Mouse (Mus musculus) CD4-positive naive resting alpha-beta T cell, adult 57 days (primary cell): ENCODE measurements around the gene Olfr775. TPM values are rescaled to one million over a fixed set of nuclear protein-coding genes. Genes with fewer than 3 reads are reported as not detected.

Source experiments
- total RNA-seq: library from RNA; stranded (reverse); gene quantifications from one replicate; pipeline ENCODE4 v1.2.4, GENCODE M21; 2023

Gene Olfr775
- total RNA-seq, result not detected

DNA sequence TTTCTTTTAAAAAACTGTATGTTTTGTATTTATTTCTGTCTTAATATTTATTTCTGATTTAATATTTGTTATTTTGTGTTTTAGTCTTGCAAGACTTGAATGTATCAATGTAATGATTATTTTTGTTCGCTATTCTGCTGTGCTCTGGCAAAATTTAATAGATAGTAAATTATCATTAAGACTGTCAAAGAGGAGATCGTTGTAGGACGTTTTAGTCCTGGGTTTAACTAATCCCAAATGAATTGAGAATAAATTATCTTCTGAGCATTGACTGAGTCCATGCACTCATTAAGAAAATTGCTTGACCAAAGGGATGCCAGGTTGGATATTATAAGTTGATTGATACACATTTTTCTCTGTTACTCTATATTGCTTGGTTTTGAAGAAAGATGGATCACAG is at the start of gene Olfr775:
TSS of gene Olfr775 (plus strand) at position 301 of the 400 bp plus-strand sequence.

DNA sequence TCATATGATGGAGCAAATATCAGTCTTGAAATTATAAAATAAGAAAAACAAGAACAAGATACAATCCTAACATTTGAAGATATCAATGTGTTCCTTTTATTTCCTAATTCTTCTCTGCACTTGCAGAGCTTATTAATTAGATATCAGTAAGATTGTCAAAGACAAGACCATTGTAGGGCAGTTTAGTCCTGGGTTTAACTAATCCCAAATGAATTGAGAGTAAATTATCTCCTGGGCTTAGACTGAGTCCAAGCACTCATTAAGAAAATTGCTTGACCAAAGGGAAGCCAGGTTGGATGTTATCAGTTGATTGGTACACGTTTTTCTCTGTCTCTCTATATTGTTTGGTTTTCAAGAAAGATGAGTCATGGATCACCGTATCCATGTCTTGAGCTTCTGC is 12.3 kb upstream of the Olfr775 start, which contains the start of gene Olfr774:
TSS of gene Olfr774 (plus strand) at position 301 of the 400 bp plus-strand sequence.

DNA sequence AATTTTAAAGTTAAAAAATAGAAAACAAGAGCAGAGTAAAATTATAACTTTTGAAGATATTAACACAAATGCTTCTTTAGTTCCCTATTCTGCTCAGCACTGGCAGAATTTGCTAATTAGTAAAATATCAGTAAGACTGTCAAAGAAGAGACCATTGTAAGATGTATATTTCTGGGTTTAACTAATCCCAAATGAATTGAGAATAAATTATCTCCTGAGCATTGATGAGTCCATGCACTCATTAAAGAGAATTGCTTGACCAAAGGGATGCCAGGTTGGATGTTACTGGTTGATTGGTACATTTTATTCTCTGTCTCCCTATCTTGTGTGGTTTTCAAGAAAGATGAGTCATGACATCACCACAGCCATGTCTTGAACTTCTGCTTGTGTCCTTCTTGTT is 10.6 kb downstream of the Olfr775 start, which contains the start of gene Olfr776:
TSS of gene Olfr776 (plus strand) at position 301 of the 400 bp plus-strand sequence.

DNA sequence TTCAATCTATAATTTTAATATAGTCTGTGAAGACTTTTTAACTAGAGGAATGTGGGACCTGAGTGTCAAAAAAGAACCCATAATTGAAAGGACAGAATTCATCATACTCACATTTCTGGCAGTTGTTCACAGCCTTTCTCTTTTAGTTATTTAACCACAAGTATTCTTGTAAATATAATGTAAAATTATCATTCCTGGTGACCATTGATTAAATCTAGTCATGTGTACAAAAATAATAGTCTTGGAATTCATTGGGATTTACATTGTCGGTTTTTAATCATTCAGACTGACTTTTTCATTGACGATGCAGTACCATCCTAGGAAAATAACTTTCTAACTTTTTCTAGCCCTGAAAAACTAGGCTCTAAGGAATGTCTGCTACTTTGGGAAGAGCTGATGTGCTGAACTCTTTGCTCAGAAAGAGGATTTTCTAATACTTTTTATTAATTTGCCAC is 22.9 kb downstream of the Olfr775 start, which contains the start of gene Olfr777:
TSS of gene Olfr777 (minus strand) at position 405 of the 455 bp plus-strand sequence.

Other genes starting within 250 kb of the Olfr775 start
- not detected for gene Olfr763, start 237.6 kb upstream of the Olfr775 start, total RNA-seq
- not detected for gene Olfr764-ps1, start 208.5 kb upstream of the Olfr775 start, total RNA-seq
- not detected for gene Olfr765, start 198.4 kb upstream of the Olfr775 start, total RNA-seq
- not detected for gene Olfr766-ps1, start 179.4 kb upstream of the Olfr775 start, total RNA-seq
- gene Olfr767, start 165.5 kb upstream of the Olfr775 start, total RNA-seq, result not detected
- not detected for gene Olfr768, start 149.0 kb upstream of the Olfr775 start, total RNA-seq
- not detected for gene Olfr769, start 130.6 kb upstream of the Olfr775 start, total RNA-seq
- gene Olfr770, start 109.4 kb upstream of the Olfr775 start, total RNA-seq, result not detected
- not detected for gene Olfr771, start 83.7 kb upstream of the Olfr775 start, total RNA-seq
- gene Olfr772, start 70.5 kb upstream of the Olfr775 start, total RNA-seq, result not detected
- gene Olfr773, start 61.0 kb upstream of the Olfr775 start, total RNA-seq, result not detected
- not detected for gene Olfr774, start 12.2 kb upstream of the Olfr775 start, total RNA-seq
- not detected for gene Olfr776, start 10.7 kb downstream of the Olfr775 start, total RNA-seq
- not detected for gene Olfr777, start 23.1 kb downstream of the Olfr775 start, total RNA-seq
- not detected for gene Olfr780, start 69.7 kb downstream of the Olfr775 start, total RNA-seq
- not detected for gene Olfr781, start 80.4 kb downstream of the Olfr775 start, total RNA-seq
- gene Olfr782, start 100.4 kb downstream of the Olfr775 start, total RNA-seq, result not detected
- 0.30 TPM for gene Olfr784, start 135.7 kb downstream of the Olfr775 start, total RNA-seq
- not detected for gene Olfr785, start 157.0 kb downstream of the Olfr775 start, total RNA-seq
- not detected for gene Olfr786, start 178.9 kb downstream of the Olfr775 start, total RNA-seq
- gene Olfr787, start 213.4 kb downstream of the Olfr775 start, total RNA-seq, result not detected
- not detected for gene Olfr788, start 222.6 kb downstream of the Olfr775 start, total RNA-seq
- not detected for gene Olfr789, start 236.3 kb downstream of the Olfr775 start, total RNA-seq